ENCODE assay signal across 8 mouse cellular contexts in genomic region chr14:76764390-76764796, GRCm38 (mm10).
A peak's percentile ranks its signal among the peaks of the same experiment; 100 is the strongest.
DNase-seq lines count a peak whose midpoint lies in the region; ATAC-seq and TF ChIP-seq lines count a peak whose summit lies in the region.

No protein-coding gene starts in this region.

- TF ChIP-seq POLR2A in brain, embryonic 14.5 days (IDR thresholded peaks at IDR 0.05; ENCODE audit: borderline replicate concordance, extremely low read depth, insufficient read depth, insufficient read length, poor library complexity, severe bottlenecking) = no peak

- H3K4me1 ChIP-seq in heart, embryonic 11.5 days (ENCODE audit: control insufficient read depth, insufficient read depth, low read length) = peaks cover 38% of the 10 kb centered on the region
- H3K4me1 ChIP-seq in megakaryocyte, embryonic 14.5 days = peaks cover 47% of the 10 kb centered on the region

- H3K27me3 ChIP-seq in heart, embryonic 11.5 days (ENCODE audit: control insufficient read depth, insufficient read depth, low read length) = no peaks in the 10 kb centered on the region
- H3K27me3 ChIP-seq in megakaryocyte, embryonic 14.5 days (replicated peaks) = peaks cover 66% of the 10 kb centered on the region

- no peaks in the 10 kb centered on the region for H3K9me3 ChIP-seq in heart, embryonic 11.5 days (replicated peaks; ENCODE audit: control insufficient read depth, low read length)
- no peaks in the 10 kb centered on the region for H3K9me3 ChIP-seq in megakaryocyte, embryonic 14.5 days

- 0 out of 2 replicates have a peak overlapping the region, but pooled peaks have one; percentile 46 for H3K9ac ChIP-seq in heart, embryonic 11.5 days (ENCODE audit: low read depth, low read length)

- H3K27ac ChIP-seq in heart, embryonic 11.5 days (ENCODE audit: low read depth, low read length) = peak overlapping the region; percentile 68; the same call in 1 of the 2 replicates

- no peak for TF ChIP-seq CTCF in brain, embryonic 14.5 days (IDR thresholded peaks at IDR 0.05; ENCODE audit: borderline replicate concordance, extremely low read depth, insufficient read depth, insufficient read length)

- H3K4me2 ChIP-seq in heart, embryonic 11.5 days = peak overlapping the region; percentile 27

- 0 out of 2 replicates have a peak, but pooled peaks have one; percentile 33 for ATAC-seq in heart, embryonic 11.5 days (replicated peaks; ENCODE audit: insufficient number of reproducible peaks, low FRiP score, low TSS enrichment)
- ATAC-seq in erythroblast, adult 5-6 weeks (replicated peaks; ENCODE audit: low FRiP score, poor library complexity, severe bottlenecking) = no peak

- peak; percentile 67 for DNase-seq in layer of hippocampus, adult 11-12 months (ENCODE audit: low spot score)
- DNase-seq in layer of hippocampus, postnatal 25 days (ENCODE audit: extremely low spot score in 1 of 2, low spot score in 1 of 2) = no peak
- DNase-seq in brain, embryonic 14.5 days (ENCODE audit: low read depth) = peak; percentile 71
- DNase-seq in left cerebral cortex, adult 9 months (ENCODE audit: low spot score in 2 of 2) = peak; percentile 81 to 86
- peak; percentile 49 for DNase-seq in thymus, postnatal 14 days

- WGBS in heart, embryonic 11.5 days (ENCODE audit: insufficient replicate concordance) = 22% methylated on average over 7 of the region's 7 CpGs

- H3K36me3 ChIP-seq in heart, embryonic 11.5 days (ENCODE audit: control insufficient read depth, insufficient read depth, low read length) = no peaks in the 10 kb centered on the region
- no peaks in the 10 kb centered on the region for H3K36me3 ChIP-seq in megakaryocyte, embryonic 14.5 days (replicated peaks; ENCODE audit: low read length)

- H3K4me3 ChIP-seq in heart, embryonic 11.5 days (ENCODE audit: low read depth, low read length) = no peak overlapping the region
- peak overlapping the region; percentile 28 for H3K4me3 ChIP-seq in megakaryocyte, embryonic 14.5 days (replicated peaks)

Comparison
In these comparisons a context has a peak if more than half of its experiments do, and no peak if none do; other contexts are left out.
1. DNase-seq: peak in layer of hippocampus, adult 11-12 months (single experiment), brain, embryonic 14.5 days (single experiment), left cerebral cortex, adult 9 months (2 of 2) and thymus, postnatal 14 days (single experiment); none in layer of hippocampus, postnatal 25 days (0 of 2).